Mouse (Mus musculus) kidney, postnatal 0 days (tissue): ENCODE measurements around the gene Cr1l. TPM values are rescaled to one million over a fixed set of nuclear protein-coding genes. Genes with fewer than 3 reads are reported as not detected.

ENCODE experiments used
- ATAC-seq: fragments of 200-750 bp; cut with Nextera tagmentation; replicated peaks from 2 replicates; pipeline ENCODE4 v1.8.0; 2017; ENCODE audit warnings: low read depth, moderate number of reproducible peaks, moderate TSS enrichment, moderate library complexity; ENCODE audit not compliant: low FRiP score
- DNase-seq: peaks from one replicate; pipeline ENCODE4 v3.0.0-alpha.2; 2016; ENCODE audit warnings: low spot score
- H3K27ac ChIP-seq: fragments of 300-500 bp; sonication (generic); 2 replicates; pipeline ENCODE4 v1.5.1; 2014; ENCODE audit warnings: mild to moderate bottlenecking
- H3K27me3 ChIP-seq: fragments of 300-500 bp; sonication (generic); 2 replicates; pipeline ENCODE4 v1.6.1; 2014; ENCODE audit warnings: low read length, mixed read lengths; ENCODE audit not compliant: insufficient read depth
- H3K36me3 ChIP-seq: fragments of 300-500 bp; sonication (generic); 2 replicates; pipeline ENCODE4 v1.6.1; 2014; ENCODE audit warnings: low read length, mixed read lengths; ENCODE audit not compliant: insufficient read depth
- H3K4me1 ChIP-seq: fragments of 300-500 bp; sonication (generic); replicated peaks from 2 replicates; pipeline ENCODE4 v1.6.1; 2014; ENCODE audit warnings: antibody characterized with exemption, low read length, mixed read lengths; ENCODE audit not compliant: insufficient read depth
- H3K4me2 ChIP-seq: fragments of 300-500 bp; sonication (generic); 2 replicates; pipeline ENCODE4 v1.6.1; 2014; ENCODE audit warnings: mild to moderate bottlenecking, low read length, moderate library complexity, mixed read lengths
- H3K4me3 ChIP-seq: fragments of 300-500 bp; sonication (generic); replicated peaks from 2 replicates; pipeline ENCODE4 v1.5.1; 2014; ENCODE audit warnings: low read depth, low read length
- H3K9ac ChIP-seq: fragments of 300-500 bp; sonication (generic); 2 replicates; pipeline ENCODE4 v1.6.1; 2014; ENCODE audit warnings: low read depth, low read length
- H3K9me3 ChIP-seq: fragments of 300-500 bp; sonication (generic); replicated peaks from 2 replicates; pipeline ENCODE4 v1.6.1; 2016; ENCODE audit warnings: low read length, inconsistent platforms, mixed read lengths
- CTCF ChIP-seq: IDR thresholded peaks from 2 replicates; pipeline ENCODE4 v1.5.1; 2016; ENCODE audit warnings: antibody characterized with exemption, low read depth, mild to moderate bottlenecking, moderate library complexity
- WGBS: fragments of 180-500 bp; shearing (Covaris S2); extraction: QIAGEN DNeasy Blood & Tissue Kit; methylation state at CpG from one replicate; pipeline ENCODE4 v1.1.7; 2014; 5-methylcytosine and 5-hydroxymethylcytosine counted together
- polyA plus RNA-seq: library from polyadenylated mRNA; unstranded; fragments of >200 nt; fragmentation: Nextera tagmentation; extraction: Ambion mirVana; gene quantifications from 2 replicates; pipeline ENCODE4 v1.2.1, GENCODE M21; 2015

Gene Cr1l
- polyA plus RNA-seq, 1 experiment from 2014 or later, result 85.8 TPM

DNA sequence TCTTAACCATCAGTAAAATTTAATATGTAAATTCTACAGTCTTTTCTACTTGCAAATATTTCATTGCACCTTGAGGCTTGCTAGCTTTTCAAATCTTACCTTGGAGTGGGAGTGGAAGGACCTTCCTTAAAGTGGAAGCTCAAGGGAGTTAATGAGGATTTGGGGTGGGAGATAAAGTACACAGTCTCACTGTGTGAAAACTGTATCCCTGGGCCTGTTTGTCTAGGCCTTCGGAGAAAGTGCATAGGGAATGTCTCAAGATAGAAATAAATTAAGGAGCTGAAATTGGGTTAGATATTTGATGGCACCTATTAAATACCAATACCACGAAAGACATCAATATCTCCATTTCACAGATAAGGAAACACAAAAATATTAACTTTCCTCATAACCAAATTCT, 907 bp downstream of the Cr1l start:
- no peaks in the 10 kb centered on the region for H3K27me3 ChIP-seq
- ATAC-seq, result no peak
- WGBS, result 8% methylated on average over 2 of the region's 2 CpGs
- H3K4me1 ChIP-seq, result peaks cover 3% of the 10 kb centered on the region
- TF ChIP-seq CTCF, result no peak
- H3K27ac ChIP-seq, result peak overlapping the region; percentile 99
- peak overlapping the region; percentile 68 for H3K4me2 ChIP-seq
- no peaks in the 10 kb centered on the region for H3K9me3 ChIP-seq
- peak overlapping the region; percentile 56 for H3K4me3 ChIP-seq
- H3K9ac ChIP-seq, result peak overlapping the region; percentile 86
- H3K36me3 ChIP-seq, result 0 out of 2 replicates have a peak, but pooled peaks cover 4% of the 10 kb centered on the region
- peak; percentile 5 for DNase-seq

DNA sequence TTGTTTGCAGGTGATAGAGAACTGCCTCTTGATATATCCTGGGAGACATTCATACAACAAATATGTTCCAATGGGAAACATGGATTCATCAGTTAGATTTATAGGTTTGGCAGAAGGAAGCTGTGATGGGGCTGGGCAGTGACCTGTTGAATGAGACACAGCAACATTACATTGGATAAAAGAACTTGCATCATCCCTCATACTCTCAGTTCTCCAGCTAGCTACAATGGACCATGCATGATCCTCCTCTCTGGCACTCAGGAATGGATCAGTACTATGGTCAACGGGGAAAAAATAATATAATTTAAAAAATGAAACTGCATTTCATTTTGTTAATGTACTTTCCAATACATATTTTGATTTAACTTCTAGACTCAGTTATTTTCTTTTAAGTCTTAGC, 1.5 kb downstream of the Cr1l start:
- no peak overlapping the region for H3K9ac ChIP-seq
- ATAC-seq (no peak), DNase-seq (no peak)
- H3K36me3 ChIP-seq, result 0 out of 2 replicates have a peak, but pooled peaks cover 4% of the 10 kb centered on the region
- H3K4me1 ChIP-seq, result peaks cover 3% of the 10 kb centered on the region
- TF ChIP-seq CTCF, result no peak
- WGBS, result 74% methylated on average over 1 of the region's 1 CpGs
- no peak overlapping the region for H3K27ac ChIP-seq
- peak overlapping the region; percentile 22; the same call in 1 of the 2 replicates for H3K4me2 ChIP-seq
- H3K4me3 ChIP-seq, result no peak overlapping the region
- H3K27me3 ChIP-seq, result no peaks in the 10 kb centered on the region
- H3K9me3 ChIP-seq, result no peaks in the 10 kb centered on the region

DNA sequence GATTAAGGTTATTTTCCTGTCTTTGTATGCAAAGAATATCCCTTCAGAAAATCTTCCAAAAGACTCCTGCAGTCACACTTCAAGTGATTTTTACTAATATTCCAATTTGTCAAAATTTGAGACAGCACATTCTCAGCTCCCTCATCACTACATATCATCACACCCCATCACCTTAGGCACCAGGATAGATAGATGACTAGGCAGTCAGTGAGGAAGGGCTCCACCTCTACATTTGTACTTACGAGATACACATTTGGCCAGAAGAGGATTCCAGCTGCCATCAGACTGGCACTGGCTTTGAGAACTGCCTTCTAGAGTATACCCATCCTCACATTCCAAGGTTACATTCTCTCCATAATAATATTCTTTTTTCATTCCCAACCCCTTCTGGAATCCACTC, 17.0 kb downstream of the Cr1l start:
- no peak for ATAC-seq
- WGBS, result 100% methylated on average over 1 of the region's 1 CpGs
- peaks cover 7% of the 10 kb centered on the region for H3K36me3 ChIP-seq

DNA sequence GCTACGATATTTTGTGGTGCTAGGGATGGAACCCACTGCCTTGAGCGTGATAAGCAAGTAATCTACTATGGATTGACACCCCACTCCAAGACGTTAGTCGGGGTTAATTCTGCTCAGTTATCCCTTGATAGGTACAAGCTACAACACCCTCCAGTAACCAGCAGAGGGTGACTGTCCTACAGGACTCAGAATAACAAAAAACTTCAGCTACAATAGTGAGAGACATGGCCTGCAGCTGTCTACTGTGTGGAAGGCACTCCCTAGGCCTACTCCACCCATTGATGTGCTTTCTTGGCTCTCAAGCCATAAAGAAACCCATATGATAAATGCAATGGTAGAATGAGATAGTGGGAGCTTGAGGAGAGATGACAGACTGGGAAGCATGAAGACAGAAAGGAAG, 17.8 kb downstream of the Cr1l start:
- Histone ChIP-seq H3K9ac (no peak overlapping the region), H3K4me1 (no peaks in the 10 kb centered on the region), H3K4me3 (no peak overlapping the region), H3K36me3 (peaks cover 7% of the 10 kb centered on the region), H3K27ac (no peak overlapping the region), H3K4me2 (no peak overlapping the region), H3K27me3 (no peaks in the 10 kb centered on the region), H3K9me3 (no peaks in the 10 kb centered on the region)
- DNase-seq, result no peak
- 92% methylated on average over 4 of the region's 4 CpGs for WGBS
- no peak for ATAC-seq
- no peak; the same call in 1 of the 2 replicates for TF ChIP-seq CTCF

More for the DNA sequence above, 17.0 kb downstream of the Cr1l start:
- Histone ChIP-seq H3K9me3 (no peaks in the 10 kb centered on the region), H3K27me3 (no peaks in the 10 kb centered on the region), H3K4me2 (no peak overlapping the region), H3K4me1 (no peaks in the 10 kb centered on the region), H3K27ac (no peak overlapping the region), H3K4me3 (no peak overlapping the region), H3K9ac (no peak overlapping the region)
- no peak for TF ChIP-seq CTCF
- DNase-seq, result no peak

DNA sequence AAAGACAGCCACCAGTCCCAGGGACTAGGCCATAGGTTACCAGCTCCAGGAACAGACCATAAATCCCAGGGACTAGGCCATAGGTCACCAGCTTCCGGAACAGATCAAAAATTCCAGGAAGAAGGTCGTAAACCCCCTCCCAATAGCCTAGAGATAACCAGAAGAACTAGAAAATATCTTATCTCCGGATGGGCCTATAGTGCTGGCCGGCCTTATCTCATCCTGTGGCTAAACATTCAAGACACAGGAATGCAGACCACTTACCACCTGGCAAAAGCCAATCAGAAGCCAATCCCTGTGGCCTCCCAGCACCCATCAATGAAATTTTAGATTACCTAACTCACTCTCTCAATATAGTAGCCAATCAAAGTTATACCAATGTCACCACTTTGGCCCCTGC, 30.7 kb downstream of the Cr1l start:
- Histone ChIP-seq H3K9ac (no peak overlapping the region), H3K36me3 (peaks cover 6% of the 10 kb centered on the region; the same call in 1 of the 2 replicates), H3K4me1 (no peaks in the 10 kb centered on the region), H3K4me3 (no peak overlapping the region), H3K27me3 (no peaks in the 10 kb centered on the region), H3K9me3 (no peaks in the 10 kb centered on the region), H3K27ac (no peak overlapping the region), H3K4me2 (no peak overlapping the region)
- no peak for ATAC-seq
- 47% methylated on average over 4 of the region's 4 CpGs for WGBS
- TF ChIP-seq CTCF, result no peak
- DNase-seq, result peak; percentile 12

DNA sequence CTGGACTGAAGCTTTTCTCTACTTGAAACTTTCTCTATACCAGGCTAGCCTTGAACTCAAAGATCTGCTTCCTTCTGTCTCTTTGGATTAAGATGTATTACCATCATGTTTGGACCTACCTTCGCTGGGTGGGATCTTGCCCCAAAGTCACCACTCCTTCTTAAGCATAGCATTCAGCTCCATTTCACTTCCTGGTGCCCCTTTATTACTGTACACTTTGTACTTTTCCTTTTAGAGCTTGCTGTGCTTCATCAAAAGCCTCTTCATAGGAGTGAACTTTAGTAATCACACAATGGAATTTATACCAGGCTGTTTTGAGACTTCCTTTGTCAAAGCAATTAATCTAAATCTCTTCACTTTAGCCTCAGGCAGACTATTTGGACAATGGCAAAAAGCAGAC, 33.4 kb downstream of the Cr1l start:
- 94% methylated on average over 1 of the region's 1 CpGs for WGBS
- ATAC-seq, result no peak

GRCm38 (mm10) chr1:195092220-195092720, 39.1 kb downstream of the Cr1l start, which contains the start of gene Cd46:
Cd46 (minus strand) TSS chr1:195092249.
- peak; percentile 98 for ATAC-seq
- Histone ChIP-seq H3K27ac (peak within 1 kb of the TSS; percentile 71; the same call in 1 of the 2 replicates), H3K4me1 (no peaks in the 10 kb centered on the region; the same call in 1 of the 2 replicates), H3K4me3 (peak within 1 kb of the TSS; percentile 44), H3K9me3 (no peaks in the 10 kb centered on the region), H3K4me2 (peak within 1 kb of the TSS; percentile 56), H3K36me3 (no peaks in the 10 kb centered on the region), H3K9ac (peak within 1 kb of the TSS; percentile 57; the same call in 1 of the 2 replicates), H3K27me3 (no peaks in the 10 kb centered on the region)
- peak; percentile 77 for DNase-seq
- 3% methylated on average over 14 of the region's 14 CpGs for WGBS
- TF ChIP-seq CTCF, result no peak

More for the DNA sequence above, 33.4 kb downstream of the Cr1l start:
- H3K4me1 ChIP-seq, result no peaks in the 10 kb centered on the region
- no peak overlapping the region for H3K4me2 ChIP-seq
- no peak overlapping the region for H3K27ac ChIP-seq
- no peak for DNase-seq
- peaks cover 6% of the 10 kb centered on the region; the same call in 1 of the 2 replicates for H3K36me3 ChIP-seq
- no peak overlapping the region for H3K4me3 ChIP-seq
- H3K9me3 ChIP-seq, result no peaks in the 10 kb centered on the region
- H3K9ac ChIP-seq, result no peak overlapping the region
- TF ChIP-seq CTCF, result no peak
- H3K27me3 ChIP-seq, result no peaks in the 10 kb centered on the region
